Mouse (Mus musculus) heart, adult 9 months (tissue): ENCODE measurements around the gene Ampd3.

Source experiments
- DNase-seq, 2 experiments: peaks; one replicate each; pipeline ENCODE4 v3.0.0; 2022; ENCODE audit warnings: low spot score in 2 of 2

Gene Ampd3

DNA sequence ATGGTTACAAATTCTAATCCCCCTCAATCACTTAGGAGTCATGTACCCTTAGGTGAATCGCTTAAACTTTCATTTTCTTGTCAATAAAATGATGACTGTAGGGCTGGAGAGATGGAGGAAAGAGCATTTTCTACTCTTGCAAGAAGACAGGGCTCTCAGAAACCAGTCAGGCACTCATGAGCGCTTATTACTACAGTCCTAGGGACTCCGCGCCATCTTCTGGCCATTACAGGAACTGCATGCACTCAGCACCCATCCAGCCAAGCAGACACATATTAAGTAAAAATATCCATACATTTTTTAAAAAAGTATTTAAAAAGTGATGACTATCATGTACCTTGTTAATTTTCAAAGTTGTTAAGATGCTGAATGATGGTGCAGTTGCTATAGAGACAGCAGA is 33.0 kb downstream of the Ampd3 start:
- peak; percentile 74 to 84 for DNase-seq

DNA sequence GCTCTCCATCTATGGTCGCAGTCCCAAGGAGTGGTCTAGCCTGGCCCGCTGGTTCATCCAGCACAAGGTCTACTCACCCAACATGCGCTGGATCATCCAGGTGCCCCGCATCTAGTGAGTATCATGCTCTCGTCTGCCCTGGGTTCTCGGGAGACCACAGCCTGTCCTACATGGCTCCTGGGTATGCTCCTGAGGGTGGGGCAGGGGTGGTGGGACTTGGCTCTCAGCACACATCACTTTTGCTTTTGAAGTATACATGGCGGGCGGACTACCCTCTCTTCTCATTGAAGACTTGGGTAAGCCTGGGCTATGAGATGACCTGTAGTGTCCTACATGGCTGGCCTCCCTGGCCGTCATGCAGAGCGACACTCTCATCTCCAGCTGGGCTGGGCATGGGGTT is 35.1 kb downstream of the Ampd3 start:
- no peak for DNase-seq

DNA sequence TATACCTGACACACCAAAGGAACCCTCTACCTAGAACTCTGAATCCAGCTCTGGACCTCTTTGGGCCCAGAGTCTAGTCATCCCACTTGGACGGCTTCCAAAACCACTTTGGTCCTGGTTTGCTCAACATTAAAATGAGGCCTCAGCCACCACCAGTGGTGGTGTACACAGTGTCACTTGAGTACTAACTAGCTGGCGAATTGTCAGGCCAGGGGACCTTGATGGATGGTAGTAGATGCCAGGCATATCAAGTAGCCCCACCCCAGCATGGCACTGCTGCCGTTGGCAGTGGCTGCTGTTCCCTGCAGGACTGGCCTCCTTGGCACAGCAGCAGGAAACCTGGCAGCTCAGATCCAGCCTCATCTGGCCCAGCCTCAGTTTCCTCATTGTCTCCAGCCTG is 36.3 kb downstream of the Ampd3 start:
- no peak for DNase-seq

DNA sequence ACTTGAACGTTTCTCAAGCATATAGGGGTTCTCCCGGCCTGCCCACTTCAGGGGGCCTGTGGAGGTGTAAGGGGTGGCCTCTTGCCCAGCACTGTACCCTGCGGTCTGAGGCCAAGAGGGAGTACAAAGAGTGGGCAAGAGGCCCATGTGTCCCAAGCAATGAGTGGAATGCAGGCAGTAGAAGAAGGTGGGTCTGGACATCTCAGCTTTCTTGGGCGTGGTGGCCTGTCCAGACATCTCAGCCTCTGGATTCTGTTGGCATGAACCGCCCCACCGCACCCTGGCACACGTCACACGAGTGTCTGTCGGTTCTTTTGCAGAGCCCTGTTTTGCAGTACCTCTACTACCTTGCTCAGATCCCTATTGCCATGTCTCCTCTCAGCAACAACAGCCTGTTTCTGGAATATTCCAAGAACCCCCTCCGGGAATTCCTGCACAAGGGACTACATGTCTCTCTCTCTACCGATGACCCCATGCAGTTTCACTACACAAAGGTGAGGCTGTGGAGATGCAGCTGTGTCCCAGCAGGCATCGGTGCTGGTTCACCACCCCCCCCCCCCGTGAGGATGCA is 39.5 kb downstream of the Ampd3 start:
- no peak for DNase-seq

DNA sequence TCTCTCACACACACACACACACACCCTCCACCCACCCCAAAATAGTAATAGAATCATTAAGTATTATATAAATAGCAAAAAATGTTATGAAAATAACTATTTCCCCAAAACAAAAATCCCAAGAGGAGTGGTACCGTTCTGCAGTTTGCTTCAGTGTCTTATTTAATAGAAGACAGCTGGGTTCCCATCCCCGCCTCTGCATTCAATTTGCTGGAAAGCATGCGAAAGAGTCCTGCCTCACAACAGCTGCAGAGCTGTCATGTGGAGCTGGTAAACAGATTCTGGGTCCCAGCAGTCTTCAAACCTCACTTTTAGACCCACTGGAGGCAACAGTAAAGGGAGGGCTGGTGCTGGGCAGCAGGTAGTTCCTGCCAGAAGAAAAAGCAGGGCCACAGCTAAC is 41.0 kb downstream of the Ampd3 start:
- peak in 1 of 2 experiments; percentile 59 for DNase-seq

DNA sequence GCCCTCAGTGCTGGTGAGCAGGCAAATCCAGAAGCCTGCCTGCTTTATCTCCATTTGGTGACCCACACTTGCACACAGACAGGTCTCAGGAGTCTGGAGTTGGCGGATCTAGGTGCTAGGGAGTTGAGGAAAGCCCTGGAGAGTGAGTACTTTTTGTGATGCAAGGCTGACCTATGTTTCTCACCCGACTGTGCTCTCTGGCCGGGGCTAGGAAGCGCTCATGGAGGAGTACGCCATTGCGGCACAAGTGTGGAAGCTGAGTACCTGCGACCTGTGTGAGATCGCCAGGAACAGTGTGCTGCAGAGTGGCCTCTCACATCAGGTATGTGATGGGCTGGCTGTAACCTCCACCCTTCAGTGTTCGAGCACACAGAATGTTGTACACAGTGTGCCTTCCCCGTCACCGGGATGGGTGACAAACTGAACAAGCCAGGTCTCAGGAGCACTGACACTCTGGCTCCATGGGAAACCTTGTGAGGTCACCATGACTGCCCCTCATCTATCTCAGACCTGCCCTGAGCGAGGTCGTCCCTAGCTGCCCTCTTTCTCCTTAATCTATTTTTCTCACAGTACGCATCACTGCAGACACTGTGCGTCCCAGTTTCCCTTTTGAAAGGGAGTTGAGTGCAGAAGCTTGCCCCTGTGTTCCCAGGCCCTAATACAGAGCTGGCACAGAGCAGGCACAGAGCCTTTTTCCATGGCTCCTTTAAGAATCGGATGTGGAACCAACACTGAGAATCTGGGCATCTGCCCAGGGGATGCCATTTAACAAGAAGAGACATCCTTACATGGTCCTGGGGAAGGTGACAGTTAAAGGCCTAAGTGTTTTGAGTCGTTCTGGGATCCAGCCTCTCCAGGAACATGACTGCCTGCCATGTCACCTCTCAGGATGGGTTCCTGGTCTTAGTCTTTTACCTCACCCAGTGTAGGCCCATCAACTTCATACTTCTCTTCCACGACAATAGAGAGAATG is 41.9 kb downstream of the Ampd3 start:
- DNase-seq, result no peak

DNA sequence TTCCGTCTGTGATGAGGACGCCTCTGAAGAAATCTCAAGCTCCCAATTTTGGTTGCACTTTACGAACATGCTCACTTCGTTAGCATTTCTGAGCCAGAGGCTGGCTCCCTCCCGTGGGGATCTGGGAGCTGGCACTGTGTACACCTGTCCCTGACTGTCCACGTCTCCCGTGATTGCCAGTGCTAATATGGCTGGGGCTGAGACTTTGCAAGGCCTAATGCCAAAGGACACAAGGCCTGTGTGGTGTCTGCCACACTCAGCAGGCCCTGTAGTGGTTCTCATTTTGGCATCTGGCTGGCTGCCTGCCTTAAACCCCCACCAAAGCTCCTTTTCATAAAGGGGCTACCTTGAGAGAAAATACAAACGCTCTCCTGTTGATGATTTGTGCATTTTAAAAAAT is 43.0 kb downstream of the Ampd3 start:
- no peak for DNase-seq

DNA sequence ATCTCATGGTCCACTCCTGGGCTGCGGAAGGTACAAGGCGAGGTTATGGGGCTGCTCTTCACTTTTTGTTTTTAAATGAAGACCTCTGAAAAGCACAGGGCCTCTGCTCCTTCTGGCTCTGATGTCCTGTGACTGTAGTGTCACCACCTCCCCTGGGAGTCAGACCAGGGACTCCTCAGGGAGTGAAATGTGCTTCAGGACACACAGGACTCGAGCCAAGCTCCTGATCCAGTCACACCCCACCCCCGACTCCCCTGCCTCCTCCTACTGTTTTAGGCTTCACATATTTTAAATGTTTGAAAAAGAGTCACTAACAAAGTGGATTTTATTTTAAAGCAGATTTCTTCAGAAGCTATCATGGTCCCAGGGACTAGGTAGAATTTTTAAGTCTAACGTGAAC is 43.5 kb downstream of the Ampd3 start:
- no peak for DNase-seq

DNA sequence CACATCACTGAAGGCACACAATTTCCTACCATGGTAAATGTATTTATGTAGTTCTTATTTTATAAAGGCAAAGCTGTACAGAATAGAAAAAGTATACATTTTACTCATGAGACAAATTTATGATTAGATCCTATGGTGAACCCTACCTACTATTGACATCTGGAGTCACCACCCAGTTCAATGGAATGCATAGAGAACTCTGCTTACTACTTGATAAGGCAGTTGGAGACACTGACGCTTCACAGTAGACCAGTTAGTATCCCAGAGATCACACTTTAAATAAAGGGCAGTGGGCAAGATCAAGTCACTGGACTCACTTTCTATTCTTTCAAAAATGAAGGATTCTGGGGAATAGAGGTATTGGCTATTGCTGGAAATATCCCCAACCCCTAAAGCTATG is 46.0 kb downstream of the Ampd3 start:
- no peak for DNase-seq

DNA sequence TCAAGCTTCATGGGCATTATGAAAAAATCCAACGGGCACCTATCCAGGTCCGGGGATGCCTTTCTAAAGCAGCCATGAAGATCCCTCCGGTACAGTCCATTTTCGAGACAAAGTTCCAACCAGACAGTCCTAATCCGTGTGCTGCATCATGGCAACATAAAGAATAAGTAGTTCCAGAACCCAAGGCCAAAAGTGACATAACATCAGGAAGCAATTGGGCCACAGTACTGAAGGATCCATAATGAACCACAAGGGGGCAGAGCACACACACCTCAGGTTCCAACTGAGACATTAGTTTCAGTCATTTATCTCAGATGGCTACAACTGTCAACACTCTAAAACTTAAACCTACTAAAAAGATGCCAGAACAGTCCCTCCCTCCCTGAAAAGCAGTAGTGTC is 48.0 kb downstream of the Ampd3 start:
- DNase-seq, result no peak

DNA sequence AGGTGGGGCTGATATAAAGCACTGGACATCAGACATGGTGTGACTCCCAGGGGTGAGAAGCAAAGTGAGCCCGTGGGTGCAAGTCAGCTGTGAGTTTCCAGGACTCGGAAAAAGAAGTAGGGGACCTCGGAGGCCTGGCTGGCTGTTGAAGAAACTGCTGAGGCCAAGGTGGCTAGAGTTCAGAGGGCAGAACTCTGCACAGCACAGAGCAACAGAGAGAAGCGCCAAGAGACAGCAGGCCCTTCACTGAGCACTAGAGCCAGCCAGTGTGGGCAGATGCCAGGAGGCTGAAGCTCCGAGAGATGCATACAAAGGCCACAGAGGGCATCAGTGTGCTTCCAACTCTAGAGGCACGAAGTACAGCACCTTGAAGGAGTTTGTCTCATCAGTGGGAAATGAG is 50.2 kb downstream of the Ampd3 start:
- DNase-seq, result peak; percentile 47 to 58

DNA sequence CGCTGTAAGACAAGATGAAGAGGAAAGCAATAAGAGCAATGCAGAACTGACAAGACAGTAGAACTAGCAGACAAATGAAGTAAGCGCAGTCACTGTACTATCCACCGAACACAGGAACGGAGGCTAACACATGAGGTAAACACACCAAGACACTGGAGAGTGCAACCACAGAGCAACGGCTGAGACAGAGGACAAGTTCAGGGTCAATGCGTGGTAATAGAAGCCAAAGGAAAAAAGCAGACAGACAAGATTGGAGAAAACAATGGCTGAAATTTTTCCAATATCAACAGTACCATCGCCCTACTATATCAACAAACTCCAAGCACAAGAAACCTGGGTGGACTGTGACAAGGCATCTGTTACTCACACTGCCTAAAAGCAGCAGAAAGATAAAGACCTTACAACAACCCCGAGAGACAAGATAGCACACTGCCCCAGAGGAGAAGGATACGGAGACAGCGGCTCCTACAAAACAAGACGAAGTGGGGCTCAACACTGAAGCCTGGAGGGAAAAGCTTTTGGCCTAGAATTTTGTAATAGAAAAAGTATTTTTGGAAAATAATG is 50.9 kb downstream of the Ampd3 start:
- no peak for DNase-seq

DNA sequence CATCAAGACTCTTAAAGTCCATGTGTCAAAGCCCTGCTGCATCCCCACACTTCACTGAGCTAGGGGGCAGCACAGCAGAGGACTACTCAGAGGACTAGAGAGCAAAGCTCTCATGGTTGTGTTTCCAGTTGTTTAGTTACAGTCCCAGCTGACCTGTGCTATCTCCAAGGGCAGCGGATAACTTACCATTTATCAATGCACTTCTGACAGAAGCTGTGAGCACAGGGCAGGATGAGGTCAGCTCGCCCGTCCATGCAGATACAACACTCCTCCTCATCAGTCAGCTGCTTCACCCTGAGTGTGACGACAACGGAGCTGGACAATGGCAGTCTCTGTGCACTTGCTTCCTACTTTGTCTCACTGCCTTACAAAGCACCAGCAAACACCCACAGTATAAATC is 53.1 kb downstream of the Ampd3 start:
- no peak for DNase-seq

DNA sequence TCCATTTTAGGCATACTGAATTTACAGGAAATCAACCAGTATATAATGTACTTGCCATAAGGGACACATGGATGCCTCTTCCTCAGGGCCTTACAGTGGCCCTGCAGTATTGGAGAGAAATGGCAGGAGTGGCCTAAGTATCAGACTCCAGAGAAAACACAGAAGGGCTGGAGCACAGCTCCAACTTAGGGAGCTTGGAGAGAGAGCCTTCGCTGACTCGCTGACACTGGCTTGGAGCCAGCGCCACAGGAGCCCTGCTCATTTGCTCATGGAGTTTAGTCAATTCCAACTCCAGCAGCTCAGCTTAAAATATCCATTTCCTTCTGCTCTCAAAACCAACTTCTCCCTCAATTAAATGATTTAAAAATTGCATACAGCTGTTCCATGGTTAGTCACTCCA is 53.6 kb downstream of the Ampd3 start:
- no peak for DNase-seq

DNA sequence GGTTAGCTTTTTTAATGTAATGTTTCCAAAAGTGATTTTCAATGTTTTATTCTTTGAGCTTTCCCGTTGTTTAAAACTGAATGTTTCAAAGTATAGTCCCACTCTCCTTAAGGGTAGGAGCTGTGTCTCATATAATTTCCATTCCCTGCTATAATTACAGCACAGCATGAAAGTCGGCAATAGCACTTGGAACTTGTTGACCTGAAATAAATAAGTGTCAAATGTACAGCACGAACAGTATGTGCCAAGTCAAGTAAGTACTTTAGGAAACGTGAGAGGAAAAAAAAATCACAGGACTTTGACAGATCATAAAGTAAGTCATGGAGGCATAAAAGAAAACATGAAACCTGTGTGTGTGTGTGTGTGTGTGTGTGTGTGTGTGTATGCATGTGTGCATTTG is 54.0 kb downstream of the Ampd3 start:
- DNase-seq, result no peak

DNA sequence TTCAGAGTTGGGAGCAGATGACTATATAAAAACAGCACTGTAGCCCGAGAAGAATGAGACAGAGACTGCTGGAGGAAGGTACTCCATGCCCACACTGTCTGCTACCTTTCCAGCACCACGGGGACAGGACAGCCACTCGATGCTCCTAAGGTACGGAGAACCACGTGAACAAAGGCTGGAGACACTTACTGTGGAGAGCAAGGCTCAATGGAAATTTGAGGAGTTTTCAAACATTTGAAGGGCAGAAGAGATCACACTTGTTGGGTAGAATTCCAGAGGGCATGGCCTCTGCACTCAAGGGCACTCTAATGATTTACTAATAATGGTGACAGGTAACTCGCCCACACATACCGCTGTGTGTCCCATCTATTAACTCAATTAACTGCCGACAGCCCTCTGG is 55.1 kb downstream of the Ampd3 start:
- no peak for DNase-seq

DNA sequence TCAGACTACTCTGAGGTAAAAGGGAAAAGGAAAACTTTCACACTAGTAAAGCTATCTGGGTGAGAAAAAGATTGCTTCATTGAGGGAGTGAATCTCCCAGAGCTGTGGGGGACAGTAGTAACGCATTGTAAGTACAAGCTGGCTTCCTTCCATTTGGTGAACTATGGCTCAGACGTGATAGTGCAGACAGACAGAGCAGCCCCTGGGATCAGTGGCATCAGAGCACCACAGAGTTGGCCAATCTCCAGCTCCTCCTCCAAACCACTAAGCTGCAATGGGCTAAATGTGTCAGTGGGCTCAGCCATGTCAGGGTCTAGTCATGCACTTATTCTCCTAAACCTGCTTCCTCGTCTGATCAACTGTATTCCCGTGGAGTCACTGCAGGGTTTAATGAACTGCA is 55.6 kb downstream of the Ampd3 start:
- no peak for DNase-seq

DNA sequence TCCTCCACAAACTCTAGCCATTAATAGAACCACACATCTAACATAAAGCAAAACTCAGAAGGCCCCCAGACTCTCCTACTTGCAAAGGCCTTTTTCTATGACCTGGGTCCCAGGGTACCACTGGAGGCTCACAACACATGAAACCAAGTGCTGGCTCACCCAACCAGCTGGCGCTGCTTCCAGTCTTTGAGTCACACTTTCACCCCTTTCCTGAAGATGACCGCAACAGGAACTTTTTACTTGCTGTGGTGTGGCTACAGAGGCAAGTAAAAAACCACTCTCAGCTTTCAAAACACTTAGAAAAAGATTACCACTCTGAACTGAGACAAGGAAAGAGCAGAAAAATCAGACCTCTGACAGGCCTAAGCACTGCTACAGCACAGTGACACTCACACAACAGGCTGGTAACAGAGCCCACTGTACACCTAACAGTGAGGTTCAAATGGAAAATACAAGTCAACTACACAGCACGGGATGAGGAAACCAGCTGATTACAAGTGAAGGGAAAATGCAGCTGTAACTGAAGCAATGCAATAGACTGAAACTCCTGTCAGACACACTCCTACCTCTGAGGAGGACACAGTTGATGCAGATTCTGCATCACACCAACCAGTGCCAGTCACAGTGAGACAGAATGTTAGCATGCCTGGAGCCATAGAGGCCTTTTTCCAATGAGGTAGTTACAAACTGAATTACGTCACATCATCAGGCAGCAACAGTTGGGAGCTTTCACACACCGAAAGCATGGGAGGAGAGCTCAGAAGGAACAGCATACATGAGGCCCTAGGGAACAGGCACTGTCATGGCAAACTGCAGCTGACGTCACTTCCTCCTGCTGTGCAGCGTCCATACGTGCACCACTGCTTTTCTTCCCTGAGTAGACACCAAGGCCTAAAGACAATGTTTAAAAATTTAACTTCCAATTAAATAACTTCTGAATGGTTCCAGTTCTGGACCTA is 56.3 kb downstream of the Ampd3 start:
- no peak for DNase-seq

DNA sequence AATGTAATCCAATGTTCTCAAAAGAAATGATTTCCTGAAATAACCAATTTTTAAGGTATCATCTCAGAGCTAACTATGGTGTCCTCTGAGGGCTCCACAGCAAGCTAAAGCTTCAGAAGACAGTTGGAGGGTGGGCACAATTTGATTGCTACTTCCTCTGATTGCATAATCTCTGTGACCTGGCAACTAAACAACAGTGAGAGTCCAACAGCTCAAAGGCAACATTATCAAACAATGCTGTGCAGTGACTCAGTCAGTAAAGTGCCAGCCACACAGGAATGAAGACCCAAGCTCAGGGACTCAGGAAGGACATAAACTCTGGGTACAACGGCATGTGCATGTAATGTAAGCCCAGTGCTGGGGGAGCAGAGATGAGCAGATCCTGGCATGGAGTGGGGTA is 65.0 kb downstream of the Ampd3 start:
- DNase-seq, result no peak

DNA sequence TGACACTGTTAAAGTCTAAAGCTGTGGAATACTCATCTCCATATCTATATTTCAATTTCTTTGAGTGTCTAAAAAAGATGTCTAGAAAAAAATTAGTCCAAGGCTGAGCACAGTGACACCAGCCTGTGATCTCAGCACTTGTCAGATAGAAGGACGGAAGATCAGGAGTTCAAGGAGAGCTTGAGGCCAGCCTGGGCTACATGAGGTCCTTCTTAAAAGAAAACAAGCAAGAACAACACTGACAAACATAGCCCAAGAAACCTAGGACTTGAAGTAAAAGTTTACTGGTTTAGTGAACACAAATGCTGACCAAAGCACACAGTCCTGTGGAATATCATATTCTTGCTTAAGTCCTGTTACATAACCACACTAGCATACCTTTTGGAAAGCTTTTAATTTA is 66.0 kb downstream of the Ampd3 start:
- DNase-seq, result no peak

DNA sequence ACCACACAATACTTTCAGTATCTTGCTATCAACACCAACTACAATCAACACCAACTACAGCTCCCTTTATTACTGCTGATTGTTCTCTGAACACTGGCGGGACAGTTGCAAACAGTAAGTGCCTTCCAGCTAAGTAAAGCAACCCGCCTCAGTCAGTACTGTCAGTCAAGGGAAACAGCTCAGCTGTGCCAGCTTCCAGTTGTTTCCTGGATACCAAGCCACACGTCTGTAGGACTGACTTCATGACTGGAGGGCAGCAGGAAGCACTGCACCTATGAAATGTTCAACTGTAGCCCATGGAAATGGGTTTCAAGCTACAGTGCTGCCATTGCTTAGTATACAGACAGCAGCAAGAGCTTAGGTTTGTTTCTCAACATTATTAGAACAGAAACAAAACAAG is 66.5 kb downstream of the Ampd3 start:
- DNase-seq, result no peak

DNA sequence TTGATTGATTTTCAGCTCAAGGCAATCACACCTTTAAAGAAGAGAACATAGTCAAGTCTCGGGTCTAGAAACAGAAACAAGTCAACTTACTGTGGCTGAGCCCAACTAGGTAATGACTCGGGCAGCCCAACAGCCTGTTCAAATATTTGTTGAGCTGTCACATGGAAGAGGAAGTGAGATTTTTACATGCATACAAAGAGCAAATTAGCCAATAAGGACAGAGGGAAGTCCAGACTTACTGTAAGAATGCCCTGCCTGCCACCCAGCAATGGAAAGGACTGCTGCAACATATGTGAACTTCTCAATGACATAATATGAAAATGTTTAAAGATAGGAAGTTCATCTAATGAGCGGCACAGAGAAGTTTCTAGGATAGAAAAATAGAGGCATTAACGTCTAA is 72.3 kb downstream of the Ampd3 start:
- peak in 1 of 2 experiments; percentile 40 for DNase-seq
